Mouse (Mus musculus) myocyte (in vitro differentiated cells): ENCODE results near the gene Susd4. TPM values are rescaled to one million over a fixed set of nuclear protein-coding genes. Genes with fewer than 3 reads are reported as not detected.

Source experiments
- H3K27me3 ChIP-seq: one replicate; pipeline ENCODE4 v1.6.1; 2011; ENCODE audit not compliant: control insufficient read depth, insufficient read depth, insufficient read length
- H3K36me3 ChIP-seq: one replicate; pipeline ENCODE4 v1.6.1; 2011; ENCODE audit not compliant: control insufficient read depth, insufficient read depth
- H3K4me2 ChIP-seq: one replicate; pipeline ENCODE4 v1.6.1; 2011; ENCODE audit warnings: low read depth, control low read depth
- H3K4me3 ChIP-seq: one replicate; pipeline ENCODE4 v1.5.1; 2011; ENCODE audit warnings: mild to moderate bottlenecking, control low read depth, moderate library complexity
- H3K79me2 ChIP-seq: one replicate; pipeline ENCODE4 v1.6.1; 2011; ENCODE audit not compliant: control insufficient read depth, insufficient read depth
- H3ac ChIP-seq: one replicate; pipeline ENCODE4 v1.6.1; 2011; ENCODE audit not compliant: control insufficient read depth, insufficient read length
- CEBPB ChIP-seq: IDR thresholded peaks from 2 replicates; pipeline ENCODE4 v1.6.1; 2011; ENCODE audit warnings: mild to moderate bottlenecking, moderate library complexity; ENCODE audit not compliant: poor library complexity, insufficient read depth, severe bottlenecking
- E2F4 ChIP-seq: IDR thresholded peaks from one replicate; pipeline ENCODE4 v1.6.1; 2011; ENCODE audit warnings: mild to moderate bottlenecking, control low read depth, moderate library complexity; ENCODE audit not compliant: insufficient read depth
- MAX ChIP-seq: IDR thresholded peaks from one replicate; pipeline ENCODE4 v1.6.1; 2011; ENCODE audit warnings: low read depth, mild to moderate bottlenecking, control low read depth
- MYOD1 ChIP-seq, 3 experiments: IDR thresholded peaks; one replicate each; pipeline ENCODE4 v1.6.1; 2011; ENCODE audit warnings: control low read depth in 2 of 3, low read depth in 2 of 3, mild to moderate bottlenecking in 2 of 3, moderate library complexity in 1 of 3; ENCODE audit not compliant: insufficient read length in 2 of 3, control insufficient read depth in 1 of 3
- MYOG ChIP-seq, 3 experiments: IDR thresholded peaks; one replicate each; pipeline ENCODE4 v1.6.1; 2011; ENCODE audit warnings: control low read depth in 2 of 3, low read depth in 2 of 3, mild to moderate bottlenecking in 2 of 3; ENCODE audit not compliant: insufficient read length in 2 of 3, control insufficient read depth in 1 of 3, insufficient read depth in 1 of 3
- POLR2A ChIP-seq: IDR thresholded peaks from one replicate; pipeline ENCODE4 v1.6.1; 2011; ENCODE audit warnings: low read depth, mild to moderate bottlenecking, control low read depth, moderate library complexity; ENCODE audit not compliant: insufficient read length
- POLR2AphosphoS2 ChIP-seq: IDR thresholded peaks from one replicate; pipeline ENCODE4 v1.6.1; 2011; ENCODE audit warnings: low read depth, control low read depth; ENCODE audit not compliant: insufficient read length
- REST ChIP-seq: IDR thresholded peaks from one replicate; pipeline ENCODE4 v1.6.1; 2011; ENCODE audit warnings: mild to moderate bottlenecking, control low read depth, moderate library complexity; ENCODE audit not compliant: insufficient read depth, insufficient read length
- SRF ChIP-seq: IDR thresholded peaks from one replicate; pipeline ENCODE4 v1.6.1; 2011; ENCODE audit warnings: low read depth; ENCODE audit not compliant: control insufficient read depth, insufficient read length
- TCF12 ChIP-seq: IDR thresholded peaks from one replicate; pipeline ENCODE4 v1.6.1; 2011; ENCODE audit warnings: mild to moderate bottlenecking, control low read depth; ENCODE audit not compliant: poor library complexity, insufficient read depth, severe bottlenecking
- TCF3 ChIP-seq: IDR thresholded peaks from one replicate; pipeline ENCODE4 v1.6.1; 2011; ENCODE audit warnings: low read depth, control low read depth; ENCODE audit not compliant: insufficient read length
- USF1 ChIP-seq: IDR thresholded peaks from one replicate; pipeline ENCODE4 v1.6.1; 2011; ENCODE audit warnings: low read depth, mild to moderate bottlenecking, control low read depth, moderate library complexity
- polyA plus RNA-seq: library from polyadenylated mRNA; unstranded; fragments of >200 nt; fragmentation: generic; extraction: Trizol; gene quantifications from one replicate; pipeline ENCODE4 v1.2.1, GENCODE M21; 2012; ENCODE audit warnings: missing spikeins

The Susd4 gene
- polyA plus RNA-seq, 1 experiment = 0.04 TPM

DNA sequence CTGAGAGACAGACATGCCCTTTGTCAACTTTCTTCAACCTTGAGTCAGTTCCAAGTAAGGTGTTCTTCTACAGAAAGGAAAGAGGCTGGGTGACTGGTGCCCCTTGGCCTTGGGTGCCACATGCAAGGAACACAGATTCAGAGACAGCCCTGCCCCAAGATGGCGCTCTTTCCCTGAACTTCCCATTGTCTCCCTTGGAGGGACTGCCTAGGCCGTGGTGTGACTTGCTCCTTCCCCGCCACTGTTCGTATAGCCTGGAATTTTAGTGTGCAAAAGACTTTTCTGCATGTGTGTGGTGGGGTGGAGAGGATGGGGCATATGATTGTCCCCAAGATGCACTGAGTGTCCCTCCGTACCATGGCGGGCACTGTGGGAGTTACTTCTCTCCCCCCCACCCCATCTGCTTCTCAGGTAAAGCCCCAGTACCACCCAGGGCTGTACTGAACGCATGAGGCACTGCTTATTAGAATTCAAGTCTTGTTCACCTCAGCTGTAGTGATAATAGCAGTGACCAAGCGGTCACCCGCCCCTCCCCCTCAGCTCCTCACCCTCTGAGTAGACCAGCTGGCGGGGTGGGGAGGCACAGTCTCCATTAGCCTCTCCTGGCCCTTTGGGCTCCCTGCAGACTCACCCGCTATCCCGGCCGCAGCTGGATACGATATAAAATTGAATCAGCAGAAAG is 104.9 kb downstream of the Susd4 start:
- H3K79me2 ChIP-seq = no peaks in the 10 kb centered on the region

DNA sequence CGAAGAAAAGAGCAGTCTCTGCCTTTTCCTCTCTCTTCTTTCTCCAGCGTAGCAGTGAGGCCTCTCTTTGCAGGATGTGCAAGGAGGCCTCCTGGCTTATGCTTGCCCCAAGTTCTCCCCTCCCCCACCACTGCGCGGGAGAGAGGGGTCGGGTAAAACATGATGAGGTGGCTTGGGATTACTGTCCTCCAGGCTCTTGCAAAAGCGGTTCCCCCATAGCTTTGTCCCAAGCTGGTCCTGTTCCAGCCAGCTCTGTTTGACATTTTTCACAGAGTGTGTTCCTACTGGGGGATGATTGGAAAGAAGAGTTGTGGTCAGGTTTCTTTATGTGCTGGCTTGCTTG is 105.4 kb downstream of the Susd4 start:
- Histone ChIP-seq H3K27me3 (no peaks in the 10 kb centered on the region), H3K36me3 (no peaks in the 10 kb centered on the region), H3K79me2 (no peaks in the 10 kb centered on the region), H3K4me2 (no peak overlapping the region), H3ac (no peak overlapping the region), H3K4me3 (no peak overlapping the region)
- TF ChIP-seq POLR2AphosphoS2 (no peak), POLR2A (no peak), TCF12 (no peak), SRF (no peak), MYOG (IDR thresholded peaks at IDR 0.05; ENCODE audit: control insufficient read depth in 1 of 3, insufficient read depth in 1 of 3, insufficient read length in 2 of 3, low read depth in 2 of 3) (no peak), MYOD1 (IDR thresholded peaks at IDR 0.05; ENCODE audit: control insufficient read depth in 1 of 3, insufficient read length in 2 of 3, low read depth in 2 of 3) (no peak), REST (no peak), USF1 (no peak), TCF3 (no peak), E2F4 (no peak), CEBPB (no peak), MAX (no peak)

More for the DNA sequence above, 104.9 kb downstream of the Susd4 start:
- H3K36me3 ChIP-seq = no peaks in the 10 kb centered on the region
- H3ac ChIP-seq = no peak overlapping the region
- no peak for TF ChIP-seq REST
- TF ChIP-seq TCF12 = no peak
- TF ChIP-seq USF1 = no peak
- TF ChIP-seq POLR2A = no peak
- TF ChIP-seq E2F4 = no peak
- TF ChIP-seq TCF3 = no peak
- TF ChIP-seq MAX = no peak
- TF ChIP-seq SRF = no peak
- TF ChIP-seq MYOG (IDR thresholded peaks at IDR 0.05; ENCODE audit: control insufficient read depth in 1 of 3, insufficient read depth in 1 of 3, insufficient read length in 2 of 3, low read depth in 2 of 3) = no peak
- TF ChIP-seq CEBPB = no peak
- TF ChIP-seq MYOD1 (IDR thresholded peaks at IDR 0.05; ENCODE audit: control insufficient read depth in 1 of 3, insufficient read length in 2 of 3, low read depth in 2 of 3) = no peak
- no peak for TF ChIP-seq POLR2AphosphoS2
- H3K4me3 ChIP-seq = no peak overlapping the region
- no peaks in the 10 kb centered on the region for H3K27me3 ChIP-seq
- H3K4me2 ChIP-seq = no peak overlapping the region

DNA sequence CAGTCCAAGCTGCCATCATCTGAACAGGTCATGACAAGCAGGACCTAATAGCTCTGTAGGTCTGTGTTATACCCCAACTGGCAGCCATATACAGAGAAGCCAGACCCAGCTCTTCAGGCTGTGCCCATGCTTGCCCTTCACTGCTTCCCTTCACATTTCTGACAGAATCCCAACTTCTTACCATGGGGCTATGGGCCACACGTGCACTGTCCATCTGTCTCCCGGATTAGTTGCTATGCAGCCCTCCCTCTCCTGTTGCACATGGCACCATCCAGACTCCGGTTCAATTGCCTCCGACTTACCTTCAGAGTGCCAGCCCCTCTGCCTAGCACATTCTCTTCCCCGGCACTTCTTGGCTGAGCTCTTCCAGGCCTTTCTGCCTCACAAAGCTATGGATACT is 114.5 kb downstream of the Susd4 start:
- no peak overlapping the region for H3ac ChIP-seq
- no peaks in the 10 kb centered on the region for H3K79me2 ChIP-seq
- no peak overlapping the region for H3K4me2 ChIP-seq
- H3K4me3 ChIP-seq = no peak overlapping the region
- H3K36me3 ChIP-seq = no peaks in the 10 kb centered on the region
- no peak for TF ChIP-seq POLR2A
- no peak for TF ChIP-seq CEBPB
- no peak for TF ChIP-seq SRF
- no peak for TF ChIP-seq REST
- TF ChIP-seq MYOD1 (IDR thresholded peaks at IDR 0.05; ENCODE audit: control insufficient read depth in 1 of 3, insufficient read length in 2 of 3, low read depth in 2 of 3) = no peak
- no peak for TF ChIP-seq TCF12
- no peak for TF ChIP-seq MYOG (IDR thresholded peaks at IDR 0.05; ENCODE audit: control insufficient read depth in 1 of 3, insufficient read depth in 1 of 3, insufficient read length in 2 of 3, low read depth in 2 of 3)
- no peak for TF ChIP-seq E2F4
- TF ChIP-seq USF1 = no peak
- TF ChIP-seq POLR2AphosphoS2 = no peak
- no peaks in the 10 kb centered on the region for H3K27me3 ChIP-seq

DNA sequence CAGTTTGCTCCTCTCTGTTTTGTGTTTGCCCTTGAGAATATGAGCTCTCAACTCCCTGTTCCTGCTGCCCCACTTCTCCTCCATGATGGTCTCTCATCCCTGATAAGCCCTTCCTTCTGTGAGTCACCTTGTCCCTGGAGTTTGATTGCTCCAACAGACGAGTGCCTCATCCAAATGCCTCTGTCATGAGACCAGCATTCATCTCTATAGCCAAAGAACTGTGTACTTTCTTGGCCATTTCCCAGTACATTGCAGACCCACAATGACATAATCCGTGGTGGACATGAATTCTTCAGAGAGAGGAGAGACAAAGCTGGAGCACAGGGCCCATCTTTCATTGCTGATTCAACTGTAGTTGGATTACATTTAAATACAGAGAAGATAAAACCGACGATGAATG is 115.1 kb downstream of the Susd4 start:
- H3K36me3 ChIP-seq = no peaks in the 10 kb centered on the region
- no peak overlapping the region for H3K4me3 ChIP-seq
- TF ChIP-seq MAX (no peak), MYOG (IDR thresholded peaks at IDR 0.05; ENCODE audit: control insufficient read depth in 1 of 3, insufficient read depth in 1 of 3, insufficient read length in 2 of 3, low read depth in 2 of 3) (no peak), REST (no peak), TCF3 (no peak), E2F4 (no peak), TCF12 (no peak), SRF (no peak), POLR2A (no peak), MYOD1 (IDR thresholded peaks at IDR 0.05; ENCODE audit: control insufficient read depth in 1 of 3, insufficient read length in 2 of 3, low read depth in 2 of 3) (no peak), POLR2AphosphoS2 (no peak), USF1 (no peak), CEBPB (no peak)
- H3K4me2 ChIP-seq = no peak overlapping the region
- no peak overlapping the region for H3ac ChIP-seq
- no peaks in the 10 kb centered on the region for H3K79me2 ChIP-seq
- no peaks in the 10 kb centered on the region for H3K27me3 ChIP-seq
